Mouse (Mus musculus) frontal cortex, postnatal 36 days (tissue): ENCODE measurements at regions not wholly inside any gene's neighbourhood (a gene's known extent, or its start where the extent isn't known, plus 50 kb on each side); places are given as distances from the start of the nearest gene placed in this dataset.
A peak's percentile ranks its signal among the peaks of the same experiment; 100 is the strongest.

Source experiments
- DNase-seq, 2 experiments: peaks; one replicate each; pipeline ENCODE4 v3.0.0; 2022; ENCODE audit warnings: low spot score in 2 of 2

DNA sequence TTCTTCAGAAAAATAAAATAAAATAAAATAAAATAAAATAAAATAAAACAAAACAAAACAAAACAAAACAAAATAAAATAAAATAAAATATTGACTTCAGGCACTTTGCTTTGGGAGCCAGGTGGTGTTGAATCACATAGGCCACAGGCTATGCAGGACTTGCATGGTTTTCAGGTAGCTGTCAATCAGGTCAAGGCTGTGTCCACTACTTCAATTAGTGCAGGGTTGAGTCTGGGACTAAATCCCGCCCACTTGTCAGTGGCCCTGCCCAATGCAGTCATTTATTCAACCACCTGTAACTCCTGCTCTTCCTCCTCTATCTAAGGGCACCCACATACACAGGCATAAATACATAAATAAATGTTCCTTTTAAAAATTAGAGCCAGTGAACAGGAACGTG, 497.3 kb upstream of the Gm5415 start:
- DNase-seq = no peak

DNA sequence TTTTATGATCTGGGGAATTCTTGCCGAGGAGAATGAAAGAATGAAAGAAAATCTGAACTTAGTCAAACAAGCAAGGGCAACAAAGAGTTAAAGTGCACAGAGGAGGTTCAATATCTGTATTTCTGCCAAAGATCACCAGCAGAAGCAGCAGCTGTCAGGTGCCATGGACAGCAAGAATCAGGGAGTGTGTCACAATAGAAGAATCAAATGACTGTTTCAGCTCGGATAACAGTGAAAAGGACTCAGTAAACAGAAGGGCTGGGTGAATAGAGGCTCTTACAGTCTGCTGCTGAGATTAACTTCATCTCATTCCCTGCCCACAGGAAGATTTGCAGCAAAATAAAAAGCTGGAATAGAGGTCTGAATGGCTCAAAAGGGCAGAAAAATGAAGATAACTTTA, 495.3 kb upstream of the Gm5415 start:
- DNase-seq = peak in 1 of 2 experiments; percentile 4

DNA sequence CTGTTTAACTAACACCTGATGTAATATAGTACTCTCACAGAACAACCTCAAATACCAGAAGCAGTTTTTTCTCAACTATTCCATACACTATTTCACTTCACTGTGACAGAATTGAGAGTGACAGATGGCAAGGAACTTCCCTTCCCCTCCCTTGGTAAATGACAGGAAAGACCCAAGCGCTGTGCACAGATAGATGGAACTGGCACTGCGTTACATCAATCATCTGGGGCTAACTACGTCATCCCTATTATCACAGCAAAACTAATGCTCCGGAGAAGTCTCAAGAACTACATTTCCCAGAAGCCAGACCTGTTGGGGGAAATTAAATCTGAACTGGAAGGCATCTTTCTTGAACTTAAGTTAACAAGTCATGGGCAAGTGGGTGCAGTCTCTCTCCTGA, 493.6 kb upstream of the Gm5415 start:
- no peak for DNase-seq

DNA sequence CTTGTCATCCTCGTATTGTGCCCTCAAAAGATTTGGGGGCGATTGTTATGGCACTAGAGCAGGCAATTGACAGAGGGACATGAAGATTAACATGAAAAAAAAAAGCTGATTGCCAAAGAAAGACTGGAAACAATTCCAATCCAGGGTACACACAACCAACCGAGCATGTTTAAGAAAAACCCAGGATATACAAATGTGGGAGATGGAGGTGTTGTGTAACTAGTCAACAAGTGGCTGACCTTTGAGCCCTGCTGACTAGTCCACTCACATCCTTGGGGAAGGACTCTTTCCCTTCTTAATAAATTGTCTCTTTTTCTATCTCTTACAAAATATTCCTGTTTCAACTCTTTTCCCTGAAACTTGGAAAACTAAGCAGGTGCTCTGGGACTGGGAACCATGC, 484.9 kb upstream of the Gm5415 start:
- DNase-seq = no peak

DNA sequence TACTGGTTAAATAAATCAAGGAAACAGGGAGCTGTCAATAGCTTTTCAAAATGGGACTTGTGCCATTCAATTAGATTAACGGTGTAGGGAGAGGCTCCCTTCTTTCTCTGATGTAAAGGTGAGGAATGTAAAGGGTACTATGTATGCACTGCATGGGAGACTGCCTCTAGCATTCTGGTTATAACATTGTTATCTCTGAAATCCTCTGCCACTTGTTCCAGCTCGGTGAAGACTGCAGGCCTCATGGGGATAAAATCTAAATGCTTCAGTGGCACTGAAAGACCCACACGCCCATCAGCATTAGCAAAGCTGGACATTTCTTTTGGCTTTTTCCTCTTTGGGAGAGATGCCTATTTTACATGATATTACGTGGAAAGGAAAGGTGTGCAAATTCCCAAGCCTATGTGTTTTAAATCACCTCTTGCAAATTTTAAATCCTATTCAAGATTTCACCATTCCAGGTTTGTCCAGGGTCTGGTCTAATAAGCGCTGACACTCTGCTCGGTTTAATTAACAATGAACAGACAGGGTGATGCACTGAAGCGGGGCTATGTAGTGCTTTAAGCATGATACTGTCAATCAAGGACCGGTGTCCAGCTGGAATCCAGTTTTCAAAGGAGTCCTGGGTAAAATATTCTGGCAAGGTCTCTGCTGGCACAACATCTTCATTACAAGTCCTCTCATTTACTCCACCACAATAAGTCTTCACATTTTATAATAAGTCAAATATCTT, 479.8 kb upstream of the Gm5415 start:
- no peak for DNase-seq

DNA sequence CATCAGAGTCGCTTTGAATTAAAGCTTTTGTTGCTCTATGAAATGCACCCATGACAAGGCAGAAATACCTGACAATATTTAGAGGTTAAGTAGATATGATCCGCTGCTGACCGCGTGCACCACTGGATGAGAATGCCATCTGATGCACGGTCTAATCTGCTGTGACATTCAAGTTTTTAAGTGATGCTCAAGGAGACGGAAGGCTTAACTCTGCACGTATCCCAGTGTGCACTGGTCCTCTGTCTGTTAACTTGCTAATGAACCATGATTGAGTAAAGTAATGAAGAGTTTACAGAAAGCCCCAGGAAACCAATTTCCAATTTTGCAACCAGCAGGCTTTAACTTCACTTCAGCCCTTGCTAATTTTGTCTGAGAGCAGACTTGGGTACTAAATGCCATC, 478.3 kb upstream of the Gm5415 start:
- DNase-seq = no peak

DNA sequence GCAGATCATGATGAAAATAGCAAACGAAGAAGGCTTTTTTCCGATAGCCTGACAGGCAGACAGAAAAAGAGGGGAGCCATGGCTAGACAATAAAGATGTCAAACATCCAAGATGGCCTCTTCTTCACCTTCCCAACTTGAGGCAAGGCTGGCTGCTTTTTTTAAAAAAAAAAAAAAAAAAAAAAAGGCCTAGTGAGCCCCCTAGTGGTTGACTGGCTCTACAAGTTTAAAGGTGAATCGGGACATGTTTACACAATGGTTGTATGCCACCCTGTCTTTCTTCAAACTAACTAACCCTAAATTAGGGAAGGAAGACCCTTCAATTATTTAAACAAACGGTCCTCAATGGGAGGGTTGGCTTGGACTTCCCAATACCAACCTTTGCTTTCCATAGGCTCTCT, 475.8 kb upstream of the Gm5415 start:
- no peak for DNase-seq

DNA sequence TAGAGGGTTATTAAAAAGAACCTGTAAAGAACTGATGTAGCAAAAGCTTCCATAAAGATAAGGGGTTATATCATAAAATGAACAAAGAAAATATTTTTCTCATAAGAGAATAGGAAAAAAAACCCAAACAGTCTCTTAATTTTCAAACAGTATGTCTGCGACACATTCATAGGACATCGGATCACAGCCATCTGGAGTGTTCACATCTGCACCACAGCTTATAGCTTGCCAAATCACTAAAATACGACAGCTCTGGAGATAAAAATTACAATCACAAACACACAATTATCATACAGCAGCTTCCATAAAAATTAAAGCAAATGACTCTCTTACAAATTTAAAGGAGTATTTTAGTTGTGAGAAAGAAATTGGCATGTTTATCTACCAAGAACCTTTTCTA, 456.9 kb upstream of the Gm5415 start:
- no peak for DNase-seq

DNA sequence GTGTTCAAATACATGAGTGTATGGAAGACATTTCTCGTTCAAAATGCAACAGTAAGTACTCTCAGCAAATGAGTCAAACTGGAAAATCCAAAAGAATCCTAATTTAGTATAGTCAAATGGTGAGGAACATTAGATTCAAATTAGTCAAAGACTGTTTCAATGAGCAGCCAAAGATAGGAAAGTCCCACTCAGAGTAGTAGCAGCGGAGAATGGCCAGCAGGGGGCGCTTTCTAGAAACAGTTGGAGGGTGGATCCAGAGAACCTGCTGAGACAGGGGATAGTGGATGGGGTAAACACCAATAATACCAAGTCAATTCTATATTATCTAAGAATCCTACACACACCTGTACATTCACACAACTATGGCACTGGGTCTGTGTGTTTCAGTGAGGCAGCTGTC, 417.9 kb upstream of the Gm5415 start:
- no peak for DNase-seq

DNA sequence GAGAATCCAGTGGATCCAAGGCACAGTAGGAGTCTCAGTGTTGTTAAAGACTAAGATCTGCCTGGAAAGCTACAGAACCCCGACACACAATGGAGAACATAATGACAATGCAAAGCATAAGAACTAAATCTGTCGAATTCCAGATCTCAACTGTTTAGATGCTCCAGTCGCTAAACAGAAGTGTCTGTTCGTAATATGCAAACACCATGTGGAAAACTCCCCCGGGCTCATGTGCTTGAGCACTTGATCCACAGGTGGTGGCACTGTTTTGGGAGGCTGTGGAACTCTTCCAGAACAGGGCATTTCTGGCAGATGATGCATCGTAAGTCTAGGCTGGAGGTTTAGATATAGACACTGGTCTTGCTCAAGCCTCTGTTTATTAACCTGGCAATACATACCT, 412.2 kb upstream of the Gm5415 start:
- no peak for DNase-seq

DNA sequence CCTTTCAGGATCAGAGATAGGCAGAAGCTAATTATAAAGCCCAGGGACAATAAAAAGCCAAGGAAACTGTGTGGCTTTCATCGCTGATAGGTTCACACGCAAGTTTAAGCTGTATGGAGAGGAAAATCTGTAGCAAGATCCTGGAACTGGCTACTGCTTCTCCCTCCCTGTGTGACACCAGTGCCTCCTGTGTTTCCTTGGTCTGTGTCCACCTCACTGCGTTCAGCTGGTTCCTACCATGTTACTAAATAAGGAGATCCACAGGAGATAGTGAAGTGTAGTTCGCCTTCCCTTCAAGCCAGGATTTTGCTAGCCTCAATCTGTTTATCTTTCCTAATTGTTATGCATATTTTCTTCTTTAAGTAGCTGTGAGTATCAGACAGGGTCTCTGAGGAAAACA, 399.2 kb upstream of the Gm5415 start:
- no peak for DNase-seq

DNA sequence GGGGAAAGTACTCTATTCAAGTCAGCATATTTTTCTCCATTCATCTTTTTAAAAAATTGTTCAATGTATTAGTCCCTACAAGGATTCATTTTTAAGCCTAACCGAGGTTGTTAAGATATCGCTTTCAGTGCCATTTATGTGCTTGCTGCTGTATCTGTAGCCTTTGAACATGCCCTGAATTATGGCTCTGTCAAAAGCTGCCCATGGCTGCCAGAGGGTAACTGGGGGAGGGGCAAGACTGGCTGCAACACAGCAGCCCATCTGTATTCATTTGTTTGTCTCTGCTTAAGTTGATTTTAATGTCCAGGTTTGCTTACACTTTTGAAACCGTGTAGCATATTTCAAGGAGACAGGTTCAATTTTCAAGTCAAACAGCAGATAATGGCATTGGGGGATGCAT, 383.3 kb upstream of the Gm5415 start:
- no peak for DNase-seq

DNA sequence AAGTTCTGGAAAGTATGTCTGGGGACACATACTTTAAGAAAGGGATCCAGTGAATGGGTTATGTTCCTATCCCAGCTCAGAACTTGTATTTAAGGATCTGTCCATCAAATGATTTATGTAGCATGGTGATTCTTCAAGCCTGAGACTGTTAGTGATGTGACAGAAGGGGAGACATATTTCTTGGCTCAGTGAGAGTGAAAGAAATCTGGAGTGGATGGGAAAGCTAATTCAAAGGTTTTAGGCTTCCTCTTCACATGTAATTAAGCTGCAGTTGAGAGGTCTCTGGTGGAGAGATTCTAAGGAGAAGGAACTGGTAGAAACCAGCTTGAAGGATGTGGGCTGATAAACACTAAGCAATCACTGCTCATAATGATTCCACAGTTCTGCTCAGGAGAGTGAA, 355.3 kb upstream of the Gm5415 start:
- DNase-seq = no peak

DNA sequence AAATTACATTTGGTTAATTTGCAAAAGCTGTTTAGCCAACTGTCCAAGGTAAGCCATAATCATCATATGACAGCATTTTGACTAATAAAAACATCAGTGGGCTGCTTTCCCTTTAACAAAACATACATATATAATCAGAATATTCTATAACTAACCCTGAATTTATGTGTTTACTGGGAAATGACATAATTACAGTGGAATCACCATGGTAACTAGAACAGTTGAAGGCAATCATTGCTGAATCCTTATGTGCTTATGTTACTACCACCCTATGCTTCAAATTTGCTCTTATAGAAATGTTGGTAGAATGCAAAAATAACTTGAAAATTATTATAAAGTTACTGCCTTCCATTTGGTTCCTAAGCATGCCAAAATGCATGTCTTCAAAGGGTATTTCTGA, 340.6 kb upstream of the Gm5415 start:
- no peak for DNase-seq

DNA sequence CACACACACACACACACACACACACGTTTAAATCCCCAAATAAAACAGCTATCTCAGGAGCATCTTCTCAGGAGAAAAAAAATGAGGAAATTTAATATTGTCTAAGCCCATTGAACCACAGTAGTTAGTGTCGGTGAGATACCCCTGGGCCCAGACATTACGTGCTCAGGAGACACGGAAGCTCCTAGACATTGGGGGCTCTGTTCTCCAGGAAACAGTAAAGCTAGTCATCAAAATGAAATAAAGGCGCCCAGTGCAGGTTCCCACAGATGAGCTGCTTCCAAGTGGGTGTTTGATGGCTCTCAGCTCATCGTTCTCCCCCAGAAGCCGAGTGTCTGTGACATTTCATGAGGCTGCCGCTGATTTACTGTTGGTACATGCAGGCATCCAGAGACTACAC, 325.8 kb upstream of the Gm5415 start:
- DNase-seq = peak; percentile 2 to 10

DNA sequence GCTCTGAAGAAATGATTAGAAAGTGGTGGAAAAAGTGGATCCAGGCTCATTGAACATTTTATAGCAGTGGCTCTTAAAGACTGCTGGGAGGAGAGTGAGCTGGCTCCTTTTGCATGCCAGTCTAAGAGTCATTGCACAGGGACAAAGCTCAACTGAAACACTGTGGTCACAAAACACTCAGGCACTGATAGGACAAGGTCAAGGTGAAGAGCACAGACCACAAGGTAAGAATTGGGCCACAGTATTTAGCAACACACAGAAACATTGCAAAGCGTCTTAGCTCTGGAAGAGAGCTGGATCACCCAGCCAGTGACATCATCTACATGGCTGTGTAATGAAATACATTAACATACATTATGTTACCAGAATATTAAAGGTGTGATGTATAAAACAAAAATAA, 319.0 kb upstream of the Gm5415 start:
- DNase-seq = no peak

DNA sequence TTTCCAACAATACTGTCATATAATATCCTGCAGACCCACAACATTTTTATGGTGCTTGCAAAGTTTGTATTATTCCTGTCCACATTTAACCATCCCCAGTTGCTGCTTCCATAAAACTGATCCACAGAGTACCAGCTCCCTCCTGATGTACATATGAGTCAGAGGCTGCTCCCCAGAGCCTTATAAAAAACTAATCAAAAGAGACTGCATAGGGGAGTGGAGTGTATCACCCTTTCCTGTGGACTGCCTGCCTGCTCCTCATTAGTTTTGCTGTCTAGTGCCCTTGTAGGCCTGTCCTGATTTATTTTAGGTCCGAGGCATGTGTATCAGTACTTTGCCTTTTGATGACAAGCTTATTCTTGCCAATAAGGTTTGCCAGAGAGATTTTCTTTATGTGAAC, 310.9 kb upstream of the Gm5415 start:
- DNase-seq = no peak
